Mouse (Mus musculus): ENCODE data around the gene Zc3h4. TPM values are rescaled to one million over a fixed set of nuclear protein-coding genes. Genes with fewer than 3 reads are reported as not detected.
A peak's percentile ranks its signal among the peaks of the same experiment; 100 is the strongest.

Gene Zc3h4
- polyA plus RNA-seq, 1 experiment from 2014 or later: 15.9 TPM

- peak; percentile 37 for DNase-seq (ENCODE audit: low spot score)
These were observed 25.5 kb downstream of the Zc3h4 start for GRCm38 (mm10) chr7:16426129-16426729.

DNA sequence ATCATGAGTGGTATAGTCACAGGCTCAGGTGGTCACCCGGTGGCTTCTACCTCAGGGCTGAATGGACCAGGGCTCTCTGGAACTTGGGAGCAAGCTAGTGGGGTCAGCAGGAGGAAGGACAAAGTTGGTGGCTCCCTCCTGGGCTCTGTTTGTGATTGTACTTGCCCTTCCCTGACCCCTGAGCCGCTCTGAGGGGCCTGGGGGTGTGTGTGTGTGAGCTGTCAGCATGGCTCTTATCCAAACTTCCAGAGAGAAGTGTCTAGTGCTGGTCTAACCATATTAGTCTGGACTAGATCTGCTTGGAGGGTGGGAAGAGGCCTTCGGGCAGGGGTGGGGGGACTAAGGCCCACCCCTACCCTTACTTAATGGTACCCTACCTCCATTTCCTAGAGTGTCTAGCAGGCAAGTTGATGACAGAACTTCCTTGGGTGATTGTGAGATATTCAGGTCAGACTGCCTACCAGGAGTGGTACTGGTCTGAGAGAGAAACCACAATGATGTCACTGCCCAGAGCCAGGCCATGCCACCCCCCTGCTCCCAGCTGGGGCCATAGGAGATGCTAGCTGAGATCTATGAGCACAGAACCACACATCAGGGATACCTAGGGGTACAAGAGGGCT is 32.8 kb downstream of the Zc3h4 start:
- no peak for DNase-seq (ENCODE audit: low spot score)

DNA sequence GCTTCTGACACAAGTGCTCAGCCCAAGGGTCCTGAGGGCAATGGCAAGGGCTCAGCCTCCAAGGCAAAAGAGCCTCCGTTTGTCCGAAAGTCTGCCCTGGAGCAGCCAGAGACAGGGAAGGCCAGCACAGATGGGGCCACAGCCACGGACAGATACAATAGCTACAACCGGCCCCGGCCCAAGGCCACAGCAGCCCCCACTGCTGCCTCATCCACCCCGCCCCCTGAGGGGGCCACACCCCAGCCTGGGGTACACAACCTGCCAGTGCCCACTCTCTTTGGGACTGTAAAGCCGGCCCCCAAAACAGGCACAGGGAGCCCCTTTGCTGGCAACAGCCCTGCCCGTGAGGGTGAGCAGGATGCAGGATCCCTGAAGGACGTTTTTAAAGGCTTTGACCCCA is 34.4 kb downstream of the Zc3h4 start:
- no peak for DNase-seq (ENCODE audit: low spot score)

GRCm38 (mm10) chr7:16441241-16441640 is 40.5 kb downstream of the Zc3h4 start:
- DNase-seq (ENCODE audit: low spot score): peak; percentile 52

- DNase-seq (ENCODE audit: low spot score): no peak
These were observed 50.9 kb downstream of the Zc3h4 start for GRCm38 (mm10) chr7:16451656-16452055.

DNA sequence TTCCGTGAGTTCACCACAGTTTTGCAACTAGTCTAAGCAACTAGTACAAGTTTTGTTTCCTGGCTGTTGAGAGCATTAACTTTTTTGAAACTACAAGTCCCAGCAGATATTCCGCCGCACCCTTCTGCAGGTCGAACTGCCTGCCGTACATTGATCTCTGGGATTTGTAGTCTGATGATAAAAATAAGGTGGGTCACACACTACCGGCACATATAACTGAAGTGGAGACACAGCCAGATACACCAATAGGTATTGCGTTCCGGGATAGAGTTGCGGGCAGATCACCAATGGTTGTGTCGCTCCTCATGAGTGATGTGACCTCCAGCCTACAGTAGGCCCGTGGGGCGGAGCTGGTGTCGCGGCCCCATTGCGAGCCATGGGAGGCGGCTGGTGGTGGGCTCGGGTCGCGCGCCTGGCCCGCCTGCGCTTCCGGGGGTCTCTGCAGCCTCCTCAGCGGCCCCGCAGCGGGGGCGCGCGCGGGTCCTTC is 51.9 kb downstream of the Zc3h4 start, which contains the start of gene Tmem160:
Gene Tmem160 (plus strand): TSS at position 193 of the 487 bp plus-strand sequence.
- peak; percentile 95 for DNase-seq (ENCODE audit: low spot score)

GRCm38 (mm10) chr7:16453118-16453711 is 52.5 kb downstream of the Zc3h4 start:
- peak; percentile 65 for DNase-seq (ENCODE audit: low spot score)

GRCm38 (mm10) chr7:16455016-16455415 is 54.3 kb downstream of the Zc3h4 start:
- no peak for DNase-seq (ENCODE audit: low spot score)

DNA sequence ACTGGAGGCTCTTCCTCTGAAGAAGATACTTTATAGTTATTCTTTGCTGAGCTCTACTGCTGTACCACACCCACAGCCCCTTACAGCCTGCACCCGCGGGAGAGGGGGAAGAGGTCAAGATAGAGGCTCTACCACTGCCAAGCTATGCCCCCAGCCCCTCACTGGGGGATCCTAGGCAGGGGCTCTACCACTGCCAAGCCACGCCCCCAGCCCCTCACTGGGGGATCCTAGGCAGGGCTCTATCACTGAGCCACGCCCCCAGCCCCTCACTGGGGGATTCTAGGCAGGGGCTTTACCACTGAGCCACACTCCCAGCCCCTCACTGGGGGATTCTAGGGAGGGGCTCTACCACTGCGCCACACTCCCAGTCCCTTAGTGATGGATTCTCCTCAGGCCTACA is 55.6 kb downstream of the Zc3h4 start:
- DNase-seq (ENCODE audit: low spot score): no peak

DNA sequence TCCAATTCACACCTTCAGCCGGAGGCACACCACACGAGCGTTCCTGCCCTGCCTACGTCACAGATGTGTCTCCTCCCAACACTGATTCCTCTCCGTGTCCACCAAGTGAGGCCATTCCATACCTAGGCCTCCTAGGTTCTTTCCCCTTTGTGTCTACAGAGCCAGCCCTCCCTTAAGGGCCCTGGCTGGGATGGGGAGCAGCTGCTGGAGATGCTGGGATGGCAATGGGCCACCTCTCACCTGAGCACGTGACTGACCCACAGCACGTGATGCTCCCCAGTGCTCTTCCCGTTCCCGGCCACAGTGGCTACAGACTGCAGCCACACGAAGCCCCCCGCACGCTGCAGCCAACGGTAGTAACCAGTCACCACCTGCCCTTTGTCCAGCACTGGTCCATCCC is 59.9 kb downstream of the Zc3h4 start:
- DNase-seq (ENCODE audit: low spot score): no peak

- DNase-seq (ENCODE audit: low spot score): no peak
These were observed 60.4 kb downstream of the Zc3h4 start for GRCm38 (mm10) chr7:16461151-16461550.

GRCm38 (mm10) chr7:16461705-16462104 is 61.0 kb downstream of the Zc3h4 start:
- no peak for DNase-seq (ENCODE audit: low spot score)

- DNase-seq (ENCODE audit: low spot score): peak; percentile 86
These were observed 62.5 kb downstream of the Zc3h4 start for GRCm38 (mm10) chr7:16463214-16463613.

DNA sequence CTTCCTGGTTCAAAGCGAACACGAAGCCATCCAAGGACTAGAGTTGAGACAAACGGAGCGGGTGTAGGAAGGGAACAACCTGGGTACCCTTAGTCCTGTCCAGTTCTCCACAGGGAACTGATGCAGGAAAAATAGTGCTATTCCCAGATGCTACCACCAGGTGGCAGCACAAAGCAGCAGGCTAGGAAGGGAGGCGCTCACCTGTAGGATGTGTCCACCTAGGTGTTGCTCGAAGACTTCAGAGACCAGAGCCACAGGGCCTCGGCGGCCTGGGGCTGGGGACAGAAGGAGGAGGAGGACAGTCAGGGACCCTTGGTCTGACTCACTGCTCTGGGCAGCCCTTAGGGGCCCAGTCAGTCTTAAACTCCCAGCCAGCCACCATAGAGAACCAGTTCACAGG is 64.5 kb downstream of the Zc3h4 start:
- DNase-seq (ENCODE audit: low spot score): peak; percentile 66

- DNase-seq (ENCODE audit: low spot score): no peak
These were observed 64.9 kb downstream of the Zc3h4 start for GRCm38 (mm10) chr7:16465568-16465967.

- DNase-seq (ENCODE audit: low spot score): peak; percentile 52
These were observed 65.9 kb downstream of the Zc3h4 start for GRCm38 (mm10) chr7:16466565-16466964.

- no peak for DNase-seq (ENCODE audit: low spot score)
These were observed 67.4 kb downstream of the Zc3h4 start for GRCm38 (mm10) chr7:16468115-16468514.

DNA sequence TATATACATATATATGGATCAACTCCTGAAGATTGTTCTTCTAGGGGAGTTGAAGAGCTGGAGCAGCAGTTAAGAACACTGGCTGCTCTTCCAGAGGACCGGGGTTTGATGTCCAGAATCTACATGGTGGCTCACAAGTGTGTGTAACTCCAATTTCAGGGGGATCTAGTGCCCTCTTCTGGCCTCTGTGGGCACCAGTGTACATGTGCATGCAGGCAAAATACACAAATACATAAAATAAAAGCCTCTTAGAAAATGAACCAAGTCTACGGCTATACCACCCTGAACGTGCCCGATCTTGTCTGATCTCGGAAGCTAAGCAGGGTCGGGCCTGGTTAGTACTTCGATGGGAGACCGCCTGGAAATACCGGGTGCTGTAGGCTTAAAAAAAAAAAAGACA is 70.8 kb downstream of the Zc3h4 start:
- no peak for DNase-seq (ENCODE audit: low spot score)

DNA sequence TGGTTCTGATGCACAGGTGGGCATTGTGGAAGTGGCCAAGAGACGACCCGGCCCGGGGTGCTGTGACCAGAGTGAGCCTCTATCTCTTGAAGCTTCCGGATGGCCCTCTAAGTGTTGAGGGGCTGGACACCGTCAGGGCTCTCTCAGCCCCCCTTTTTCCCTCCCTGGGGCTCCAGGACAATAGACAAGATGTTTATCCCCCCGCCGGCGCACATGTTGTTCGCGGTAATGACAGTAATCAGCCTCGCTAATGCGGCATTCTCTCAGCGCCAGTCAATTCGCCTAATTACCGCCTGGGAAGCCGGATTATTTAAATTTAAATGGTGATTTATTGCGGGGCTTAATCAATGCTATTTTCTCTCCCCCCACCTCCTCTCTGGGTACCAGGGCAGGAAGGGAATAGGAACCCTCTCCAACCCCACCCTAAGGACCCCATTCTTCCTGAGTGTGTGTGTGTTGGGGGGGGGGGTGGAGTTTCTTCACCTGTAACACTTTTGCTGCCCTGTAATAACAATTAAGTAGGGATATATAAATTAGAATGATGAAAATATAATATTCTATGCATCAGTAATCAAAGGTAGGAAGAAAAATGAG is 71.5 kb downstream of the Zc3h4 start:
- no peak for DNase-seq (ENCODE audit: low spot score)

DNA sequence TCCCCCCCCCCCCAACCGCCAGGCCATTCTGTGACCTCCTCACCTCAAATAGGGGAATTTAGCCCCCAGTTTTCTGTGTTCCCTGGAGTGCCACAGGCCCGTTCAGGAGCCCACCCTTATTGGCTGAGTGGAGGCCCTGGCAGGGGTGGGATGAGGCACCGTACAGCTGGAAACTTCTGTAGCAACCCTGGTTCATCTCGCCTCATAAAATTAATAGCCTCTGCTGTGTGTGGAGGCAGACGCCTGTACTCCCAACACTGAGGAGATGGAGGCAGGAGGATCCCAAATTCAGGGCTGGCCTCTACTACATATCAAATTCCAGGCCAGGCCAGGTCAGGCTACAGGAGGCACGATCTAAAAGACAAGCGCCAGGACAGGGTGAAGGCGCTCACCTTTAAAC is 73.1 kb downstream of the Zc3h4 start:
- DNase-seq (ENCODE audit: low spot score): no peak

DNA sequence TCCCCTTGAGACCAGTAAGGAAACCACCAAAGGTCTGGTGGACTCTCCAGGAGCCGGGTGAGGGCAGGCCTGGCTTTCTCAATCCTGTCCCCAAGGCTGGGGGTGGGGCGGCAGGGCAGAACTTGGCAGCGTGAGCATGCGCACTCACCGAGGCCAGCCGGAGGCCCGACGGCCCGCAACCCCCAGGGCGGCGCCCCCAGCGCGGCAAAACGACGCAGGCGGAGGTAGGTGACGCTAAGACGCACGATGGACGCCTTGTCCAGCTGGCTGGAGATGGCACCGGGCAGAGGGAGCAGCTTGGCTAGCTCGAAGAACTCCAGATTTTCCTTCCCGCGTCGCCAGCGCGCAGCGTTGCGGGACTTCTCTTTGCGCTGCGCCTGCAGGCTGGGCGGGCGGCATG is 73.7 kb downstream of the Zc3h4 start:
- DNase-seq (ENCODE audit: low spot score): no peak

GRCm38 (mm10) chr7:16475321-16475720 is 74.6 kb downstream of the Zc3h4 start:
- DNase-seq (ENCODE audit: low spot score): no peak
